In the genomic region with DNA sequence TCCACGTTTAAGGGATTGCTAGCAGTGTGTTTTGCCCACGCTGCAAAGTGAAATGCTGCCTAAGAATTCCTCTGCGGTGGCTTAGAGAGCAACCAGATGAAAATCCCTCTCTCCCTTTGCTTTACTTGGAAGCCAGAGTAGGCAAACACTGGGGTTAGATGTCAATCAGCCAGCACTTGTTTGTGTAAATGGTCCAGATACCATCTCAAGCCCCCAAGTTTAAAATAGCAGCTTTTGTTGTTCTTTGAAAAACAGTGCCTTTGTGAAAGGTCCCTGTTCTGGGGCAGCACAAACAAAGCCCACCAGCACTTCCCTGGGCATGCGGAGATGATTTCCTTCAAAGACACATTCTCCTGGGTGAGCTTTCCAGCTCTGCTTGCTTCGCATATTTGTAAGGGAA, we compare ENCODE assay signal across 8 mouse cellular contexts. TPM values are rescaled to one million over a fixed set of nuclear protein-coding genes. Genes with fewer than 3 reads are reported as not detected.
DNase-seq lines count a peak whose midpoint lies in the region; ATAC-seq lines count a peak whose summit lies in the region.

No protein-coding gene starts in this region.

- H3K27me3 ChIP-seq in kidney, embryonic 14.5 days (ENCODE audit: control insufficient read depth, insufficient read depth, low read length) = no peaks in the 10 kb centered on the region
- no peaks in the 10 kb centered on the region for H3K27me3 ChIP-seq in forebrain, embryonic 11.5 days (ENCODE audit: control insufficient read depth, insufficient read depth, low read length)
- no peaks in the 10 kb centered on the region for H3K27me3 ChIP-seq in limb, embryonic 11.5 days (ENCODE audit: control insufficient read depth, insufficient read depth, low read length)
- no peaks in the 10 kb centered on the region for H3K27me3 ChIP-seq in neural tube, embryonic 13.5 days

- no peak for ATAC-seq in kidney, embryonic 14.5 days (ENCODE audit: low FRiP score, low TSS enrichment)
- ATAC-seq in forebrain, embryonic 11.5 days (replicated peaks; ENCODE audit: low FRiP score) = no peak
- no peak for ATAC-seq in limb, embryonic 11.5 days (ENCODE audit: insufficient number of reproducible peaks, low FRiP score, low TSS enrichment, low read depth)
- ATAC-seq in neural tube, embryonic 13.5 days (ENCODE audit: low read depth) = no peak

- no peaks in the 10 kb centered on the region for H3K36me3 ChIP-seq in kidney, embryonic 14.5 days (ENCODE audit: control insufficient read depth, insufficient read depth, low read length)
- H3K36me3 ChIP-seq in forebrain, embryonic 11.5 days (ENCODE audit: control insufficient read depth, insufficient read depth, low read length) = no peaks in the 10 kb centered on the region
- no peaks in the 10 kb centered on the region for H3K36me3 ChIP-seq in limb, embryonic 11.5 days (ENCODE audit: control insufficient read depth, insufficient read depth, low read length)
- H3K36me3 ChIP-seq in neural tube, embryonic 13.5 days = no peaks in the 10 kb centered on the region

- H3K9ac ChIP-seq in kidney, embryonic 14.5 days (ENCODE audit: low read depth, low read length) = peak overlapping the region; percentile 68; the same call in 1 of the 2 replicates
- H3K9ac ChIP-seq in forebrain, embryonic 11.5 days (ENCODE audit: low read length) = no peak overlapping the region
- no peak overlapping the region for H3K9ac ChIP-seq in limb, embryonic 11.5 days (ENCODE audit: low read length)
- peak overlapping the region; percentile 57 for H3K9ac ChIP-seq in neural tube, embryonic 13.5 days

- H3K4me2 ChIP-seq in kidney, embryonic 14.5 days (replicated peaks; ENCODE audit: low read depth, low read length) = peak overlapping the region; percentile 65
- H3K4me2 ChIP-seq in forebrain, embryonic 11.5 days (ENCODE audit: low read depth, low read length, severe bottlenecking) = peak overlapping the region; percentile 41; the same call in 1 of the 2 replicates
- peak overlapping the region; percentile 53; the same call in 1 of the 2 replicates for H3K4me2 ChIP-seq in limb, embryonic 11.5 days (ENCODE audit: low read depth, severe bottlenecking)
- H3K4me2 ChIP-seq in neural tube, embryonic 13.5 days = peak overlapping the region; percentile 57

- no peaks in the 10 kb centered on the region for H3K9me3 ChIP-seq in kidney, embryonic 14.5 days (ENCODE audit: control insufficient read depth, low read length)
- no peaks in the 10 kb centered on the region for H3K9me3 ChIP-seq in forebrain, embryonic 11.5 days (ENCODE audit: control insufficient read depth, low read length)
- H3K9me3 ChIP-seq in limb, embryonic 11.5 days (ENCODE audit: control insufficient read depth, low read length) = no peaks in the 10 kb centered on the region
- H3K9me3 ChIP-seq in neural tube, embryonic 13.5 days = no peaks in the 10 kb centered on the region

- DNase-seq in kidney, adult 18-20 months = no peak
- DNase-seq in forebrain, embryonic 11.5 days (ENCODE audit: low spot score) = peak; percentile 54
- DNase-seq in limb, embryonic 11.5 days (ENCODE audit: low spot score) = no peak
- DNase-seq in urinary bladder, adult 2 months (ENCODE audit: low spot score) = no peak
- DNase-seq in adrenal gland, postnatal 36 days = no peak
- DNase-seq in thymus, postnatal 25 days = no peak

- H3K4me3 ChIP-seq in kidney, embryonic 14.5 days (ENCODE audit: low read length) = peak overlapping the region; percentile 45
- no peak overlapping the region for H3K4me3 ChIP-seq in forebrain, embryonic 11.5 days (ENCODE audit: low read depth, low read length)
- H3K4me3 ChIP-seq in limb, embryonic 11.5 days (ENCODE audit: low read depth, low read length) = no peak overlapping the region
- H3K4me3 ChIP-seq in neural tube, embryonic 13.5 days = peak overlapping the region; percentile 37

- H3K4me1 ChIP-seq in kidney, embryonic 14.5 days (ENCODE audit: control insufficient read depth, insufficient read depth, low read length) = peaks cover 14% of the 10 kb centered on the region; the same call in 1 of the 2 replicates
- H3K4me1 ChIP-seq in forebrain, embryonic 11.5 days (replicated peaks; ENCODE audit: control insufficient read depth, insufficient read depth, low read length) = peaks cover 3% of the 10 kb centered on the region; the same call in 1 of the 2 replicates
- H3K4me1 ChIP-seq in limb, embryonic 11.5 days (ENCODE audit: control insufficient read depth, insufficient read depth, low read length) = peaks cover 13% of the 10 kb centered on the region
- H3K4me1 ChIP-seq in neural tube, embryonic 13.5 days (replicated peaks) = peaks cover 33% of the 10 kb centered on the region

- peak overlapping the region; percentile 93 for H3K27ac ChIP-seq in kidney, embryonic 14.5 days (ENCODE audit: low read depth, low read length)
- H3K27ac ChIP-seq in forebrain, embryonic 11.5 days (ENCODE audit: low read depth, low read length) = no peak overlapping the region
- H3K27ac ChIP-seq in limb, embryonic 11.5 days (replicated peaks; ENCODE audit: low read depth, low read length) = no peak overlapping the region
- peak overlapping the region; percentile 80 for H3K27ac ChIP-seq in neural tube, embryonic 13.5 days (replicated peaks)

- WGBS in kidney, embryonic 14.5 days = 16% methylated on average over 5 of the region's 5 CpGs
- WGBS in forebrain, embryonic 11.5 days = 6% methylated on average over 5 of the region's 5 CpGs
- WGBS in limb, embryonic 11.5 days = 30% methylated on average over 5 of the region's 5 CpGs
- WGBS in neural tube, embryonic 13.5 days = 11% methylated on average over 5 of the region's 5 CpGs

RNA-seq across cellular contexts. Expression of gene Adamts12, which starts 1.7 kb away (rescaled TPM):
- 5.0 and 5.1 TPM in 2 replicates for polyA plus RNA-seq in kidney, embryonic 14.5 days (2014; fragmentation: Nextera tagmentation; extraction: Ambion mirVana)
- 2.1 and 2.4 TPM in 2 replicates for polyA plus RNA-seq in forebrain, embryonic 11.5 days (2014; fragmentation: Nextera tagmentation; extraction: Ambion mirVana)
- 1.7 and 1.8 TPM in 2 replicates for polyA plus RNA-seq in limb, embryonic 11.5 days (2014; fragmentation: Nextera tagmentation; extraction: Ambion mirVana)
- 2.0 and 2.2 TPM in 2 replicates for polyA plus RNA-seq in neural tube, embryonic 13.5 days (2015; fragmentation: Nextera tagmentation; extraction: Ambion mirVana)
- 2.9 and 3.5 TPM in 2 replicates for polyA plus RNA-seq in urinary bladder, adult 2 months (2012; rRNA removed)
- 1 to 10 TPM; 5.8 to 9.1 TPM for total RNA-seq in adrenal gland, postnatal 36 days (2021)

RNA-seq across cellular contexts. Expression of gene Rxfp3, which starts 28.5 kb away (rescaled TPM):
- 0.24 and 0.65 TPM in 2 replicates for polyA plus RNA-seq in kidney, embryonic 14.5 days (2014; fragmentation: Nextera tagmentation; extraction: Ambion mirVana)
- polyA plus RNA-seq in forebrain, embryonic 11.5 days (2014; fragmentation: Nextera tagmentation; extraction: Ambion mirVana) = 0.76 and 1.1 TPM in 2 replicates
- 0.28 and 0.53 TPM in 2 replicates for polyA plus RNA-seq in limb, embryonic 11.5 days (2014; fragmentation: Nextera tagmentation; extraction: Ambion mirVana)
- 0.95 and 1.4 TPM in 2 replicates for polyA plus RNA-seq in neural tube, embryonic 13.5 days (2015; fragmentation: Nextera tagmentation; extraction: Ambion mirVana)
- 0.03 and 0.10 TPM in 2 replicates for polyA plus RNA-seq in urinary bladder, adult 2 months (2012; rRNA removed)
- total RNA-seq in adrenal gland, postnatal 36 days (2021) = not detected

Comparison
In these comparisons a context has a peak if more than half of its experiments do, and no peak if none do; other contexts are left out.
1. H3K27ac ChIP-seq: peak in kidney, embryonic 14.5 days (single experiment) and neural tube, embryonic 13.5 days (single experiment); none in forebrain, embryonic 11.5 days (single experiment) and limb, embryonic 11.5 days (single experiment).
2. H3K4me3 ChIP-seq: peak in kidney, embryonic 14.5 days (single experiment) and neural tube, embryonic 13.5 days (single experiment); none in forebrain, embryonic 11.5 days (single experiment) and limb, embryonic 11.5 days (single experiment).
3. H3K9ac ChIP-seq: peak in kidney, embryonic 14.5 days (single experiment) and neural tube, embryonic 13.5 days (single experiment); none in forebrain, embryonic 11.5 days (single experiment) and limb, embryonic 11.5 days (single experiment).
4. Peak in every context shown above with its lines, with median percentiles within 50 percentile points of each other: H3K4me2 ChIP-seq.